Mouse (Mus musculus) gastrocnemius, postnatal 25 days (tissue): Measurements from ENCODE around the gene Ube2d3. TPM values are rescaled to one million over a fixed set of nuclear protein-coding genes. Genes with fewer than 3 reads are reported as not detected.
"Not testable (repeated sequence)": the region's sequence is repeated elsewhere in the genome, so short reads cannot be mapped to it uniquely, and the experiment has no call there.

Experiments
- DNase-seq: peaks from one replicate; pipeline ENCODE4 v3.0.0; 2022
- total RNA-seq, 2 experiments: library from RNA; stranded (reverse); gene quantifications; 1 replicate in 1 of 2; 2 replicates in 1 of 2; pipeline ENCODE4 v1.2.3; 2021

Gene Ube2d3
- total RNA-seq, 2 experiments from 2014 or later = 281 to 301 TPM

DNA sequence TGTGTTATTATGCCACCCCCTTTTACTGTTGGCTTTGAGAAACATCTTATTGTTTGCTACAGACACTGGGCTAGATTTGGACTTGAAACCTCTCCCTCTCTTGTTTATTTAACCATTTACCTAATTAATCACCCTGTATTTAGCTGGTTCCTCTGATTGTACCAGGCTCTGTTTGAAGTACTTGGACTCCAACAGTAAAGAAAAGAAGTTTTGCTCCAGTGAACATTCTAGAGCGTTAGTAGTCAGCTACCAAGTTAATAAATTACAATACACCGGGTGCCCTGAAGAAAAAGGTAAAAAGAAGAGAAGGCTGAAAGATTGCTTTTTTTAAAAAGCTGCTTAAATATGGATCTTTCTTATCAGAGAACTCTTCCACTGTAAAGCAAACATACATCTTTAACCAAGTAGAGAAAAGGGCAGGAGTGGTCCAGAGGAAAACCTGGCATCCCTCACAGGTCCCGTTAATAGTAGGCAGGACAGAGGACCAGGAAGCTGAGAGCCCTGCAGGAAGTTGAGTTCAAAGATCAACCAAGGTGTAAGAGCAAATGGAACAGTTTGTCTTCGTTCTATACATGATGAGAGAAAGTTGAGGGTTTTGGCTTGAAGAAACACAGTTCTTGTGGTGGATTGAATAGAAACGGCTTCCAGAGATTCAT is 52.0 kb downstream of the Ube2d3 start:
- DNase-seq = no peak

DNA sequence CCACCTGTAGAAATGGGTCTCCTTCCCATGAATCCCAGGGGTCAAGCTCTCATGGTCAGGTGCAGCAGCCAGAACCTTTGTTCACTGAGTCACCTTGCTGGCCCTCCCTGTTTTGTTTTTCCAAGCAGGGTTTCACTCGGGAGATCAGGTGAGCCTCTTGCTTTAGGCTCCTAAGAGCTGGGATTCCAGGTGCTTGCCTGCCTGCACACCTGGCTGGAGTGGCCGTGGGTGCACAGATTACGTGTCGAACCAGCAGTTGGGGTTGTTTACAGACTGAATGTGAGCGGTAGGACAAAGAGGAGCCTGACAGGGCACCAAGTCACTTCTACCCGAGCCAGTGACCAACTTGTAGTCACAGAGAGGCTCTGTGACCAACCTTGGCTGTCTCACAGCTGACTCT is 53.2 kb downstream of the Ube2d3 start:
- DNase-seq = no peak

DNA sequence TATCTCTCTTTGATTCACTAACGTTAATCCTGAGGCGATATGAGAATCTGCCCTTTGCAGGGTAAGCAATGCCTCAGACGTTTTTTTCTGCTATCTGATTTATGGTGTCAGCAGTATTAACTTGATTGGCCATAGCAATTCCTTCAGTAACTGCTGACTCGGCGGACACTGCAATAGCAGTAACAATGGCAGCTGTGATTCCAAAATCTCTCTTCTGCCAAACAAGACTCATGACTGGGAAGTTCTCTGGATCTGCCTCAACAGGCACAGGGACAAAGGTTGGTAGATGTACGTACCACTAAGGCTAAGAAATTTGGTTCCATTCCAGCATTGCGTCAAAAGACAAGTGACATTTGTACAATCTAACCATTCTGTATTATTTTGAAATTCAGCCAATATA is 55.4 kb downstream of the Ube2d3 start:
- DNase-seq = not testable (repeated sequence)

DNA sequence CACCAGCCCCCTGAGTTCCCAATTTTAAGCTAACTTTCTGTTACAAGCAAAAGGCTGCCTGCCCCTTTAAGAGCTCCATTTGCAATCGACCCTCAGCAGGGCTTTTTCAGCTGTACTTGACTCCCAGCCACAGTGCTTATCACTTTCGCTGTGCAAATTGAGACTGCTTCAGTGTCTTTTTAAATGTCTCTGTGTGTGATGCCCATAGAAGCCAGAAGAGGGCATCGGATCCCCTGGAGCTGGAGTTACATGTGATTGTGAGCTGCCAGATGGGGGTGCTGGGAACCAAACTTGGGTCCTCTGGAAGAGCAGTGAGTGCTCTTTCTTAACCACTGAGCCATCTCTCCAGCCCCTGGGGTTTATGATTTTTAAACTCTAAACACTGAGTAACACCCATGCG is 60.0 kb downstream of the Ube2d3 start:
- not testable (repeated sequence) for DNase-seq

DNA sequence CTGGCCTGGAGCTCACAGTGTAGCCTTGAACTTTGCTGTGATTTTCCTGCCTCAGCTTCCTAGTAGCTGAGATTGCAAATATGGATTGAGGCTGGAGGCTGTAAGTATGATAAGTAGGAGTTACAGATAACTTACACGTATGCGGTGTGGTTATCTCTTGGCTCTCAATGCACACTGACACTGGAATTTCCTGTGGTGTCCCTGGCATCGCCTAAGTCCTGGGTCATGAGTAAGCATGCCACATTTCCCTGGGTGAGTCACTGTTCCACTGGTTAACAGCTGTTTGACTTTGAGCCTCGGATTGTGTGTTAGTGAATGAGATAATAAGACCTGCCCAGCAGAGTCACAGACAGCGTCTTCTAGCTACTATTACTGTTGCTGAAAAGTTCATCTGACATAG is 60.9 kb downstream of the Ube2d3 start:
- DNase-seq = no peak

DNA sequence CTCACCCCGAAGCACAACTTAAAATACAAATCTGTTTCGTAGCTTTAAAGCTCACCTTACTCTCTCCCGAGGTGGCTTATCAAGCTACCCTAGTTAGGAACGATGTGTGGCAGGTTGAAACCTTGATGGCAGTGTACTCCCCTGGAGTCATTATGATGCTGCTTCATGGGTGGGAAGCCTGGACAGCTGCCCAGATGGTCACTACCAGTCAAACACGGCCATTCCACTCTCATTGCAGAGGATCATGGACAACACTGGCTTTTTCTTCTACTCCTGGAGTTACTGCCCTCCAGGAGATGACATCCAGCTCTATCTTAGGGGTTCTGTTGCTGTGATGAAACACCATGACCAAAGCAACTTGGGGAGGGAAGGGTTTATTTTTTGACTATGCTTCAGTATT is 65.2 kb downstream of the Ube2d3 start:
- DNase-seq = no peak

DNA sequence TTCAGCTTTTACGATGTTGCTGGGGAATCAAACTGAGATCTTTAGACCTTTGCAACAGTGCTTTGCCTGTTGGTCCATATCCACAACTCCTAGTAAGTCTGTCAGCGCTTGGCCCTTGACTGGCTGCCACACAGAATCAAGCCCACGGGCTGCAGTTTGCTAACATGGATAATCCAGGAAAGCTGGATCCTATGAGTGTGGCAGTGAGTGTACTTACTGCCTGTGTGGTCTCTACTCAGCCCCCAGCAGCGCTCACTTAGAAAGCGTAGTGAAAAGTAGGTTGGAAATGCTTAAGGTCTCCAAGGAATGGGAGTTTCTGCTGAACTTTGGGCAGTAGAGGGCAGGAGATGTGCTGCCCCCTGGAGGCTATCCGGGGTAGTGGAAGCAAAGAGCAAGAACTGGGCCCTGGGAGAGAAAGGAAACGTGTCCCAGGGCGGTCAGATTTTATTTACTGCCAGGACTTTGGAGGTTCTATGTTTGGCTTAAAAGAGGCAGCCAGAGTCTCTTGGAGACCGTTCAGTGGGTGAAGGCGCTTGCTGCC is 67.5 kb downstream of the Ube2d3 start:
- peak; percentile 47 for DNase-seq

DNA sequence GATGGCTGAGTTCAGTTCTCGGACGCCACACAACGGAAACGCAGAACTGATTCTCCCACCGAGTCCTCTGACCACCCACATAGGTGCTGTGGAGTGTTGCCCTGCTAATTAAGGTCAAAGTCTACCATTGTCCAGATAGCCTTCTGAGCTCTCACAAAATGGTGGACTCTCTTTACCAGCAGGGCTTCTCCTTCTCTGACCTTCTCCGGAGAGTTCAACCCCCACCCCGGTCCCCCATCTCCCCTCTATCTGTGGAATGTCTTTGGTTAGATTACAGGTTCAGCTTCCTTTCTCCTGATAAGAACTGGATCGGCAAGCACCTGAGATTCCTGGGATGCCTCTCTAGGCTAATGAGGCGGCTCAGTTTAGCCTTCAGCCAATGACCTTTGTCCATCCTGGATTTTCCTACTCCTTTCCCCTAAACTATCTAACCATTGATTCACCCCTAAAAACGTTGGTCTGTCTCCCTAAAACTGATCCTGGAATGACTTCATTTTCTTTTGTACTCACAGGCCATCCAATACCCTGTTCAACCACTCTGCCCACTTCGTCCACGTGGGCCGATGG is 68.0 kb downstream of the Ube2d3 start:
- no peak for DNase-seq

DNA sequence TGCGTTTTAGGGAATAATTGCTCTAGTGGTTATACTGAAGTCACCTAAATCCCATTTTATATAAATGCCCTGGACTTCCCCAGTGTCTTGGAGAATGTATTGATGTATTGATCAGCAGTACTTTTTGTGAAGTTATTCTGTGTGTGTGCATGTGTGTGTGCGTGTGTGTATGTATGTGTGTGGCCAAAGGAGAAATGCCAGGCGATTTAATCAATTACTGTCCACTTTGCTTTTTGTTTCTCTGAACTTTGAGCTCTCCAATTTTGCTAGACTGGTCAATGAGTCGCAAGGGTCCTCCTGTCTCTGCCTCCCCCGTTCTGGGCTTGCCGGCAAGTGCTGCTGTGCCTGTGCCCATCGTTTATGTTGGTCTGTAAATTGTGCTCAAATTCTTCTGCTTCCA is 69.6 kb downstream of the Ube2d3 start:
- DNase-seq = no peak

DNA sequence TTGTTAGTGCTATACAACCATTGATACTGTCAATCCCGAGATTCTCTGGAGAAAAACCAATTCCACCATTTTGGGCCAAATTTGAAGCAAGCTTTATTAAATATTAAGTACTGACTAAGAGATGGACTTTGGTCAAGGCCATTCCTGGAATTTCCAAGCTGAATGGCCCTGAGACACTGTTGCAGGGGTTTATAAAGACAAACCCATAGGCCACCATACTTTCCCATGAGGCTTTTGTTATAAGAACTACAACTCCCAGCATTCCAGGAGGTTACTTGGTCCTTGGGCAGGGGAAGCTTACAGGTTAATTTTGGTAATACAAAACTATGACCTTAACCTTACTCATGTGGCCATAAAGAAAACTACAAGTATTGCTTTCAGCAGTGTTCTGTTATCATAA is 70.2 kb downstream of the Ube2d3 start:
- no peak for DNase-seq

DNA sequence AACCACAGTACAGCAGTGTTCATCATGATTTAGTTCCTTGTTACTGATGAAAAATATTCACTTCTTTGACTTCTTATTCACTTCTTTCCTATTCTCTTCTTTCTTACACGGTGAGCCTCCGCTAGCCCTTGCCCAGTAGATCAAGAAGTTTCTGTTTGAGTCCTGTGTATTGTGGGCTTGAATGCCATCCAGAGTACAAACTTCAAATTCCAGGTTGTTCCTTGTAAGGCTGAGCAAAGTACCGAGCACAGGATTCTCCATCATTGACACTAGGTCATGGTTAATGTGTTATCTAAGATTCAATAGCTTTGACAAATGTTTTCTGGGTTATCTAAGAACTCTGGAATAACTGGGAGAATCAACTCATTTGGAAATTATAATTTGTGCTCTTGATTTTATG is 72.4 kb downstream of the Ube2d3 start:
- no peak for DNase-seq

DNA sequence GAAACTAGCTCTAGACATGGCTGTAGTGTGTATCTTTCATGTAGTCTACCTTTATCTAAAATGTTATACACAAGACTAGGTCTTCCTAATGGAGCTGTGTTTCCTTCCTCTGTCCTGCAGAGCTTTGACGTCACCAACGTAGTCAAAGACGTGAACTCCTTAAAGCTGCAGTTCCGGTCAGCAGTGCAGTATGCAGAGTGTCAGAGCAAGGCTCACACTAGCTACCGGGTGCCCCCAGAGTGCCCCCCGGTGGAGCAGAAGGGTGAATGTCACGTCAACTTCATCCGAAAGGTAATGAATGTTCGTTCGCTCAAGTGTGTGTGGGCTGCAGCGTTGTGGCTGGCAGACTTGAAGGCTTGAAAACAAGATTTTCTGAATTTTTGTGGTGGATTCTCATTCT is 73.7 kb downstream of the Ube2d3 start:
- no peak for DNase-seq

DNA sequence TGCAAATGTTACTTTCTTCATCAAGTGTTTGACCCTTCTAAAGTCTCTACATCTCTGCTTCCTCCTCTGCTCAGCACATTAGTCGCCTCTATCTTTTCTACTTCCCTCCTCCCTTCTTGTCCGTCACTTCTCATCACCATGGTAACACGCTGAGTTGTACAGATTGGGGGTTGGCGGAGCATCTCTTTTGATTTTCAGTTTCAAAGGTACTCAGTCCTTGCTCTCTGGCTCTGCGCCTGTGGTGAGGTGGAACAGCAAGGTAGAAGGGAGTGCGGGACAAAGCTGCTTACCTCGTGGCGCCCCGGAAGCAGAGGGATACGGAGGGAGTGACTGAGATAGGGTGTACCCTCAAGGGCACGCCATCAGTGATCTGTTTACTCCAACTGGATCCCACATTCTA is 75.3 kb downstream of the Ube2d3 start:
- DNase-seq = no peak

DNA sequence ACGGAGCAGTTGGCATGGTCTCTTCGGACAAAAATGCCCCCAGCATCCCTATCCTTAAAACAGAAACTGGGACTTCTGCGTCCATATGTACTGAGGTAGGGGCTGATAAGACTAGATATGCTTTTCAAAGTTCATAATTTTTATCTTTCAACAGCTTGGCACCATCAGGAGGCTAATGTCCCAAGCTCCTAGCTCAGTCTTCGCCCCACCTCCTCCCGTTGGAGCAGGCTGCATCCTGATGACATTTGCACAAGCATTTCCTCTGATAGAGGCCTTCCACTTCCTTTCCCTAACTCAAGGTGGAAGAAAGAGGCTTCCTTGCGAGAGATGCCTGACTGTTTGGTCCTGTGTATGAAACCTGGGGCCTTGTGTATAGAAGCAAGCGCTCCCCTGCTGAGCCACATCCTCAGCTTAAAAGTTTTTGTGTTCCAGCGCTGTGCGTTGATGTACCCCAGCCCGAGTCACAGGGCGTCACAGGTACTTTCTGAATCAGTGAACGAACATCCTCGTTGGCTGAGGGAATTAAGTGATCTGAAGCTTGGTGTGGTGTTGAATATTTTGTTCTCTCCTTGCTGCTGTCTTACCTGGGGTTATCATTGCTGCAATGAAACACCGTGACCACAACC is 76.0 kb downstream of the Ube2d3 start:
- DNase-seq = no peak

DNA sequence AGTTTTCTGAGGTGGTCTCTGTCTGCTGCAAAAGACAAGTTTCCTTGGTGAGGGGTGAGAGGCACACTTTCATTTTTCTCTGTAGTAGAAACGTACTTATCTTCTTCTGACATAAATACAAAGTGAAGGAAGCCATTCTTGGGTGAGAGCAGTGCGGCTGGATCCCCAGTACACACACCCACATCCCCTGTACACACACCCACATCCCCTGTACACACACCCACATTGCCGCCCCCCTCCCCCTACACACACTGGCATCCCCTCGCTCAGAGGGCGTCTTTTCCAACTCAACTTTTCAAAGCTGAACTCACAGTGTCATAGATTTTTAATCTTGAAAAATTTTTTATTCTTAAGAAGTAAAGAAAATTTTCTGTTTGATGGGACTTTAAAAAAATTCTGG is 77.3 kb downstream of the Ube2d3 start:
- DNase-seq = no peak

DNA sequence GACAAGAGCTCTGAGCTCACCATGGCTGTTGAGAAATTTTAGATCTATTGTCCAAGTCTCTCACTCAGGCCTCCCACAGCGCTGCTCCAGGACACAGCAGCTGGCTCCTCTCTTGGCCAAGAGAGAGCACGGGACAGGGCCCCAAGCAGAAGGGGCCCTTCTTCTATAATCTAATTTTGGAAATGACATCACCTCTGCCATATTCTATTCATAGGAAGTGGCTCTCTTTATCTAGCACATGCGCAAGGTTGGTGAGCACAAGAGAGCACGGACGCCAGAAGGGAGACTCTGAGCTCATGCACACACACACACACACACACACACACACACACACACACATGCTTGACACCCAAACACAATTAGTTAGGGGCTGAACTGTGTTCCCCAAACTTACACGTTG is 78.9 kb downstream of the Ube2d3 start:
- peak; percentile 36 for DNase-seq

Other genes starting within 250 kb of the Ube2d3 start
- gene Cenpe, start 225.6 kb upstream of the Ube2d3 start, total RNA-seq = under 1 TPM; 0.33 to 0.54 TPM
- 1 to 10 TPM; 2.3 to 3.1 TPM for gene Bdh2, start 156.9 kb upstream of the Ube2d3 start, total RNA-seq
- gene Slc9b2, start 130.4 kb upstream of the Ube2d3 start, total RNA-seq = under 1 TPM; 0.18 to 0.43 TPM
- gene Slc9b1, start 90.1 kb upstream of the Ube2d3 start, total RNA-seq = not detected
- 10 to 100 TPM; 27.9 to 29.2 TPM for gene Cisd2, start 14.2 kb upstream of the Ube2d3 start, total RNA-seq
- gene Manba, start 47.5 kb downstream of the Ube2d3 start, total RNA-seq = 1 to 10 TPM; 4.1 to 4.7 TPM